Mouse (Mus musculus) CD4-positive, CD25-positive, alpha-beta regulatory T cell, adult 4 months (primary cell): ENCODE data around the gene Nup160. TPM values are rescaled to one million over a fixed set of nuclear protein-coding genes. Genes with fewer than 3 reads are reported as not detected.
A peak's percentile ranks its signal among the peaks of the same experiment; 100 is the strongest.

Source experiments
- ATAC-seq: one replicate; pipeline ENCODE4 v1.8.0; 2017
- polyA plus RNA-seq, 2 experiments: library from polyadenylated mRNA; unstranded; fragments of 100-300 nt; shearing (Covaris generic); gene quantifications; one replicate each; pipeline ENCODE4 v1.2.1; 2017

Gene Nup160
- polyA plus RNA-seq, 2 experiments from 2014 or later: 22.5 to 34.3 TPM

DNA sequence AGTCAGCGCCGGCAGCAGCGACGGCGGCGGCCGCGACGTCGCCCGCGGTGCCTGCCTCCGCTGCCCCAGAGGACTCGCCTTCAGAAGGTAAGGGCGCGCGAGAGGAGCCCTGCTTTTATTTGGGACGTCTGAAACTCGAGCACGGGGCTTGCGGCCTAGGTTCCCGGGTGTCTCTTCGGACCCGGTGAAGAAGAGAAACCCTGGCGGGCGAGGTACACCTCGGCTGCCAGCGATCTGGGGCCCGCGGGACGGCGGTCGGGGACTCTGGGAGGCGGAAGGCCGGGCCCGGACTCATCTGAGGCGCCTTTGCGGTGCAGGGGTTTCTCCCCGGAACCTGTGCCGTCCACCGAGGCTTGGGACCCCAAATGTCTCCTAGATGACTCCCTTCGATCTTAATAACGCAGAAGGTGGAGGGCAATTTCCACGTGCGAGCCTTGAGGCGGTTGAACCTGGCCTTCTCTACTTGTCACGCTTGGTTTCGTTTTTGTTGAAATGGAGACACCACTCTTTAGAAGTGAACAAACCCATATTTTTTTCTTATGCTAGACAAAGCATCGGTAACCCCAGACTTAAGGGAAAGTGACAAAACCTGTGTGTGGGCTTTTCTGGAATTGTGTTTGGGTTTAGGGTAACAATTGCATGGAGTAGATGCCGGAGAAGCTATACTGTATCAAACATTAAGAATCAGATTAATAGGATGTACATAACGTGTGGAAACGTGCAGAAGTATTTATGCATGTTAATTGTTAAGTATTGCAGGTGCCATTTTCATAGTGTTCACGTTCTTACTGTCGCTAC is 68.9 kb downstream of the Nup160 start:
- peak; percentile 25 for ATAC-seq

DNA sequence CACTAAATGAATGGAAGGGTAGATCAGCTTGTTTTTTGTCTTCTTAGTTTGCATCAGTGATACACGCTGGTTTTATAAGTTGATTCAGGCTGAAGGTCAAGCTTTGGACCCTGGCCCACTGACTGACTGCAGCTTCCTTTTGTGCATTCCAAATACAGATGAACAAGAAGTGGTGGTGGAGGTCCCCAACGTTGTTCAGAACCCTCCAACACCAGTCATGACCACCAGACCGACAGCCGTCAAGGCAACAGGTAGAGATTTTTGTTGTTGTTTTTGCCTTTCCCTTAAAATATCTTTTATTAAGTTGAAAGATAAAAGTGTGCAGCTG is 69.5 kb downstream of the Nup160 start:
- no peak for ATAC-seq

DNA sequence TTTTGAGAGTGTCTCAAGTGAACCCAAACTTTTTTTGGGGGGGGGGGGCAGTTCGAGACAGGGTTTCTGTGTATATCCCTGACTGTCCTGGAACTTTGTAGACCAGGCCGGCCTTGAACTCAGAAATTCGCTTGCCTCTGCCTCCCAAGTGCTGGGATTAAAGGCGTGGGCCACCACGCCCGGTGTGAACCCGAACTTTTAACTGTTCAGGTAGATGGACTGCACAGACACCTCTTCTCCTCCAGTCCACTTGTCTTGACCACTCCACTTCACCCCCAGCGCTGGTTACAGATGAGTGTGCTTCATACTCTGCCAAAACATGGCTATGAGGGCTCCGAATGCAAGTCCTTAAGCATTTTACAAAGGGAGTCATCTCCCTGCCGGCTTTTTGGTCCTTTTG is 70.1 kb downstream of the Nup160 start:
- no peak for ATAC-seq

DNA sequence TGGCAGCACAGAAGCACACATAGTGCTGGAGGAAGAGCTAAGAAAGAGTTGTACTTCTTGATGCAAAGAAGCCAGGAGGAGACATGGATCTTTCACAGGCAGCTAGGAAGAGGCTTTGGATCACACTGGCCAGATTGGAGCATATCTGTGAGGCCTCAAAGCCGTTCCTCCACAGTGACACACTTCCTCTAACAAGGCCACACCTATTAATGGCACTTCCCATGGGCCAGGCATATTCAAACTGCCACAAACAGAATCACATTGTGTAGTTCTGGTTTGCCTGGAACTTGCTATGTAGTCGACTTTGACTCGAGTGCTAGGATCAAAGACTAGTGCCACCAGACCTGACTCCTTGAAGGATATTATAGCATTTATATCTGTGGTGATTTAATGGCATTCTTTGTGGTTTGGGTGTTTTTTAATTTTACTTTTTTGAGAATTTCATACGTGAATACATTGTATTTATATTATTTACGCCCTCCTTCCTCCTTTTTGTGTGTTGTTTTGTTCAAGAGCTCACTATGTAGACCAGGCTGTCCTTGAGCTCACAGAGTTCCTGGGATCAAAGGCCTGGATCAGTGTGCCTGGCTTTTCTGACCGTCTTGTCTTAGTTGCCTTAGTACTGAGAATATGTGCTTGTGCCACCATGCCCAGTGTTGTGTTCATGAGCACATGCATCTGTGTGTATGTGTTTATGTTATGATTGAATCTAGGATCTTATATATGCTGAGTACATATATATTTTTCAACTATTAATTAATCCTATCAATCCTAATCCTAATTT is 72.9 kb downstream of the Nup160 start:
- no peak for ATAC-seq

- ATAC-seq: no peak
Observed at GRCm38 (mm10) chr2:90753565-90753964, 76.5 kb downstream of the Nup160 start.

- no peak for ATAC-seq
Observed at GRCm38 (mm10) chr2:90754188-90754587, 77.2 kb downstream of the Nup160 start.

- ATAC-seq: no peak
Observed at GRCm38 (mm10) chr2:90765123-90765522, 88.1 kb downstream of the Nup160 start.

- ATAC-seq: no peak
Observed at GRCm38 (mm10) chr2:90781323-90781722, 104.3 kb downstream of the Nup160 start.

DNA sequence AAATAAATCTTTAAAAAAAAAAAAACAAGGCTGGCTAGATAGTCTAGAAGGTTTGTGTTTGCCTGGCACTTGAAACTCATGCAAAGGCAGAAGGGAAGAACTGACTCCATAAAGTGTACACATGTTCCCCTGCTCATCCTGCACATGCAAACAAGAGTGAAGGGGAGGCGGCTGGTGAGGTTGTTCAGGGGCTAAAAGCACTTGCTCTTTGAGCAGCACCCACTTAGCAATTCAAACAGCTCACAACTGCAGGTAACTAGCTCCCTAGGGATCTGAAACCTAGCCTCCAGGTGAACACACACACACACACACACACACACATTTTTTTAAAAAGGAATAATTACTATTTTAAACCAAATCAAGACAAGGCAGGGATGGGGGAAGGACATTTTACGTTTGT is 104.9 kb downstream of the Nup160 start:
- ATAC-seq: no peak

GRCm38 (mm10) chr2:90782458-90782857 is 105.4 kb downstream of the Nup160 start, which contains the start of gene Agbl2:
Agbl2 (plus strand) TSS chr2:90782727.
- ATAC-seq: no peak

- ATAC-seq: no peak
Observed at GRCm38 (mm10) chr2:90782901-90783486, 106.0 kb downstream of the Nup160 start.

Other genes starting within 250 kb of the Nup160 start
- gene Ptprj, start 96.6 kb upstream of the Nup160 start, polyA plus RNA-seq: 1 to 10 TPM; 5.2 to 7.0 TPM
- gene Fnbp4, start 68.2 kb downstream of the Nup160 start, polyA plus RNA-seq: 100 to 1,000 TPM; 107 to 114 TPM
- gene Agbl2, start 105.5 kb downstream of the Nup160 start, polyA plus RNA-seq: not detected
- 100 to 1,000 TPM; 101 to 104 TPM for gene Mtch2, start 169.9 kb downstream of the Nup160 start, polyA plus RNA-seq
- under 1 TPM; 0.82 to 0.83 TPM for gene C1qtnf4, start 208.6 kb downstream of the Nup160 start, polyA plus RNA-seq
- gene Kbtbd4, start 227.5 kb downstream of the Nup160 start, polyA plus RNA-seq: 10 to 100 TPM; 40.3 to 50.4 TPM
- gene Ndufs3, start 227.6 kb downstream of the Nup160 start, polyA plus RNA-seq: 100 to 1,000 TPM; 103 to 127 TPM